Mouse (Mus musculus) megakaryocyte-erythroid progenitor cell, adult 5-6 weeks (primary cell): ENCODE data around the gene Aco1. TPM values are rescaled to one million over a fixed set of nuclear protein-coding genes. Genes with fewer than 3 reads are reported as not detected.

Experiments
- ATAC-seq: replicated peaks from 2 replicates; pipeline ENCODE4 v1.8.0; 2016; ENCODE audit warnings: mild to moderate bottlenecking, inconsistent platforms; ENCODE audit not compliant: severe bottlenecking, poor library complexity, low FRiP score, low TSS enrichment
- total RNA-seq, 2 experiments: library from RNA; stranded (forward) in 1 of 2; stranded (reverse) in 1 of 2; fragments of 200-1000, 215-1000 nt in 1 of 2; fragments of >200 nt in 1 of 2; fragmentation: Nextera tagmentation in 1 of 2; gene quantifications; 2 replicates each; pipeline ENCODE4 v1.2.3; 2014 to 2017

Gene Aco1
- total RNA-seq, 2 experiments from 2014 or later = 25.6 to 33.1 TPM

DNA sequence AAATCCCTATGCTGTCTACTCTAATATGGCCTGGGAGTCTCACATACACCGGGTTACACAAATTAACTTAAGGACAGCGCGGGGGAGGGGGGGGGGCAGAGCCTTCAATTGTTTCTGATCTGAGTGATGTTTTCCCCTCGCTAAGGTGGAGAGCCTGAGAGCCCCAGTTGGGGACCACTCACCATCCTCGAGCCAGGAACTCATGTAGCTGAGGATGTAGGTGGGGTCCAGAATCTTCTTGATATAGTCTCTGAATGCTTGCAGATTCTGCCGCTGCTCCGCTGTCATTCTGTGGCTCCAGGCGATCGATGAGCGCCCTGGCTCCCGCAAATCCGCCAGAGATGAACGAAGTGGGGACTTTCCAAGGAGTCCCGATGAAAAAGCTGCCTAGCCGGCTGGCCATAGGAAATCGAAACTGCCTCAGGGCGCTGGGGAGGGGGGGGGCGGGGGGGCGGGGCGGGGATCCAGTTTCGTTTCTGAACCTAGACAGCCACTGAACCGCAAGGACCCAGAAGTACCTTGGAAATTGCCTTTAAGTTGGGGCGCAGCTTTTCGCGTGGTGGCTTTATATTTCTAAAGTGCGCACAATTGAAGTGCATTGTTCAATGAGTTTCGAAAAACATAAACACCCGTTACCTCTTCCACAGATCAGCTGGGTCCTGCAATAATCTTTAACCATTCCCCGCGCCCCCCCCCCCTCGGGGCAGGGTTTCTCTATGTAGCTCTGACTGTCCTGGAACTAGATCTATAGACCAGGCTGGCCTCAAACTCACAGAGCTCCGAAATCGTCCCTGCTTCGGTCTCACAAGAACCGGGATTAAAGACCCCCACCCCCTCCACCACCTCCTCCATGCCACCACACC, 96.8 kb downstream of the Aco1 start, which contains the start of gene Ddx58:
Gene Ddx58, minus strand, starts transcription at position 420 of the 863 bp plus-strand sequence.
- peak; percentile 50; the same call in 1 of the 2 replicates for ATAC-seq

DNA sequence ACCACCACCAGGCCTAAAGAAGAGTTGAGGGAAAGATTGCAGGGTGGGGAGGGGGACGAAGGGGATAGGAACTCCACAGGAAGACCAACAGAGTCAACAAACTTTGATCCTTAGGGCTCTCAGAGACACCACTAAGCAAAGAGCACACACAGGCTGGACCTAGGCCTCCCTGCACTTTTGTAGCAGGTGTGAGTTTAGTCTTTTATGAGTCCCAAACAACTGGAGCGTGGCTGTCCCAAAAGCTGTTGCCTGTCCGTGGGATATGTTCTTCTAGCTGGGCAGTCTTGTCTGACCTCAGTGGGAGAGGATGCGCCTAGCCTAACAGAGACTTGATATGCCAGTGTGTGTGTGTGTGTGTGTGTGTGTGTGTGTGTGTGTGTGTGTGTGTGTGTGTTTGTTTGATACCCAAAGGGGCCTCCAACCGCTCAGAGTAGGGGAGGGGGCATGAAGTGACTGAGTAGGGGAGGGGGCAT, 97.4 kb downstream of the Aco1 start:
- ATAC-seq = no peak

DNA sequence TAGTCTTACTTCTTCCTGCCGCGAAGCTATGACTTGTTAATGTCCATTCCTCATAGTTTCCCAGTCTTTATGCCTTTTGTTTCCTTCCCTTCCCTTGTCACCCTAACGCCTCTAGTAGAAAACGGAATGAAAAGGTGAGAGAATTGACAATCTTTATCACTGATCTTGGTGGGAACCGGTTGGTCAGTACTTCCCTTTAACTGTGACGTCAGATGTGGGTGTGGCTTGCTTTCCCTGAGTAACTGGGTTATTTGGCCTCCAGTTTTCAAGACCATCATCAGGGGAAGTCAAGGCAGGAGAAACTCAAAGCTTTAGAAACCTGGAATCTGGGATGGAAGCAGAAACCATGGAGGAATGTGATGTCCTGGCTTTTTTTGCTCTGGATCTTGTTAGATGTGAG, 99.0 kb downstream of the Aco1 start:
- no peak for ATAC-seq

DNA sequence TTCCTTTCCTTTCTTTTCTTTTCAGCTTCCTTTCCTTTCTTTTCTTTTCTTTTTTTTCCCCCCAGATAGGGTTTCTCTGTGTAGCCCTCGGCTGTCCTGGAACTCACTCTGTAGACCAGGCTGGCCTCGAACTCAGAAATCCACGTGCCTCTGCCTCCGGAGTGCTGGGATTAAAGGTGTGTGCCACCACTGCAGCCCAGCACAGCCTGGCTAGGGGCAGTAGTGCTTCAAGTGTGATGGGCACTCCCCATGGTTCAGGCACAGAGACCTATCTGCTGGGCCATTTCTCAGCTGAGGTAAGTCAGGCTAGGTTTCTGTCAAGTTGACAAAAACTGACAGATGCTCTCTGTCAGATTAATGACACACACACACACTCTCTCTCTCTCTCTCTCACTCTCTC, 100.1 kb downstream of the Aco1 start:
- ATAC-seq = no peak

DNA sequence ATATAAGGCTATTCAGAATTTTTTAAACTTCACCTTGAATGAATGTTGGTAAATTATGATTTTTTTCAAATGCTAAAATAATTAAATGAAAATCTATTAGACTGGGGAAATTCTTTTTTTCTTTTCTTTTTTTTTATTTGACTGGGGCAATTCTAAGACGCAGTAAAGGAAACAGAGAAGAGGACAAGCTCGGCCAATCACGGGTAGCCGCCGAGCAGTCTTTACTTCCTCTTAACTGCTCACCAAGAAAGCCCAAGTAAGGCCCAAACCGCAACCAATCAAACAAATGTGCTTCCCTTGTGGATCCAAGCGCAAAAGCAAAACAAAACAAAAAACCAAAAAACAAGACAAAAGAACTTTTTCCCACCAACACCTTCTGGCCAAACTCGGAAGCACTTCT, 101.2 kb downstream of the Aco1 start:
- ATAC-seq = no peak

Other genes with a start within 250 kb of the Aco1 start
- gene Ddx58, start 96.7 kb downstream of the Aco1 start, total RNA-seq (2014; fragmentation: Nextera tagmentation) = 11.3 and 14.2 TPM in 2 replicates
- 18.9 and 20.2 TPM in 2 replicates for gene Ddx58, start 96.7 kb downstream of the Aco1 start, total RNA-seq (2017)
- gene Smim27, start 126.5 kb downstream of the Aco1 start, total RNA-seq (2014; fragmentation: Nextera tagmentation) = 7.4 and 26.3 TPM in 2 replicates
- 6.0 and 6.9 TPM in 2 replicates for gene Smim27, start 126.5 kb downstream of the Aco1 start, total RNA-seq (2017)
- gene Topors, start 126.8 kb downstream of the Aco1 start, total RNA-seq (2014; fragmentation: Nextera tagmentation) = 27.1 and 41.9 TPM in 2 replicates
- 88.1 and 96.6 TPM in 2 replicates for gene Topors, start 126.8 kb downstream of the Aco1 start, total RNA-seq (2017)
- gene Ndufb6, start 136.3 kb downstream of the Aco1 start, total RNA-seq (2014; fragmentation: Nextera tagmentation) = 164 and 196 TPM in 2 replicates
- gene Ndufb6, start 136.3 kb downstream of the Aco1 start, total RNA-seq (2017) = 67.9 and 81.9 TPM in 2 replicates